Mouse (Mus musculus): ENCODE measurements around the gene Map7. TPM values are rescaled to one million over a fixed set of nuclear protein-coding genes. Genes with fewer than 3 reads are reported as not detected.

Gene Map7
- total RNA-seq, 1 experiment from 2014 or later: 19.0 TPM

DNA sequence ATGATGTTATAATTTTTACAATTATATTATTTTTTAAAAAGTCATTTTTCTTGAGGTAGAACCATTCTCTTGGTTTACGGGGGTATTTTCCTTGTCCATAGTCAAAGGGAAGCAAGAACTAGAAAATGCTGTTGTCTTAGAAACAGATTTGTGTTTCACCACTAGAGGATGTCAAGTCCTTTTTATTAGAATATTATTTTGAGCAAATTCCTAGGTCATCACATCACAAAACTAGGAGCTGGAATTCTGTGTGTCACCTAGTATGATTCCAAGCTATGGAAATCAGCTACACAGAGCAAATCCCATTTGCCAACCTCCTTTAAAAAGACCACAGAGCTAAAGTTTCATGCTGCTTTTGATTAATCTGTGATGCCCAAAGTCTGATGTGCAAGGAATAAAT lies 3.9 kb downstream of the Map7 start:
- no peak for DNase-seq

DNA sequence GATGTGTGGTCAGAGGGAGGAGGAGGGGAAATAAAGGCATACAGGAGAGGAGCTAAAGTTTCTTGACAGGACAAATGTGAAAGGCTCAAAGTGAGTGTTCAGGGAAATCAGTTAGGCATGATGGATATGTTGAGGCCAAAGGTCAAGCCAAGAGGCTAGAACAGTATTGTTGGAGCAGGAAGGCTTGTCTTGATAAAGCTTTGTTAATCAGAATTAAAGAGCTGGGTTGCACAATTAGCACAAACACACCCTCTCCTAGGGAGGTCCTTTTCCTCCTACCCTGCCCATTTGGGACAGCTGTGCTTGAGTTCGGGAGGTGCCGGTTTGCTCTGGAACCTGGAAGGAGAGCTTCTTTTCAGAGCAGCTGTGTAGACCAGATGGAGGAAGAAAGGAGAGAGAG lies 5.2 kb downstream of the Map7 start:
- no peak for DNase-seq

DNA sequence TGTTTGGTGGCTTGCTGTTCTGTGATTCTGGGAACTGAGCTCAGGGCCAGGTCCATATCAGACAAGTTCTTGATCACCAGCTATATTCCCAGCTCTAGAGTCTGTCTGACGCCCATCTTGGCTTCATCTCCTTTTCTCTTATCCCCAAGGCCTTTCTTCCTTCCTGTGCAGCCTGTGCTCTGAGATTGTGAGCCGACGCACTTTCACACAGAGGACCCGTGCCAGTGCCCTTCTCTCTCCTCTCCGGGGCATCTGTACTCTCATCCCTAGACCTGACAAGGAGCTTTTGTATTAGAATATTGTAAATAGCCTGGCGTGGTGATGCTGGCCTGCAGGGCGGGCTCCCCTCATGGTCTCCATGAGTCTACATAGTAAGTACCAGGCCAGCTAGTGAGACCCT lies 7.1 kb downstream of the Map7 start:
- peak; percentile 16 for DNase-seq

DNA sequence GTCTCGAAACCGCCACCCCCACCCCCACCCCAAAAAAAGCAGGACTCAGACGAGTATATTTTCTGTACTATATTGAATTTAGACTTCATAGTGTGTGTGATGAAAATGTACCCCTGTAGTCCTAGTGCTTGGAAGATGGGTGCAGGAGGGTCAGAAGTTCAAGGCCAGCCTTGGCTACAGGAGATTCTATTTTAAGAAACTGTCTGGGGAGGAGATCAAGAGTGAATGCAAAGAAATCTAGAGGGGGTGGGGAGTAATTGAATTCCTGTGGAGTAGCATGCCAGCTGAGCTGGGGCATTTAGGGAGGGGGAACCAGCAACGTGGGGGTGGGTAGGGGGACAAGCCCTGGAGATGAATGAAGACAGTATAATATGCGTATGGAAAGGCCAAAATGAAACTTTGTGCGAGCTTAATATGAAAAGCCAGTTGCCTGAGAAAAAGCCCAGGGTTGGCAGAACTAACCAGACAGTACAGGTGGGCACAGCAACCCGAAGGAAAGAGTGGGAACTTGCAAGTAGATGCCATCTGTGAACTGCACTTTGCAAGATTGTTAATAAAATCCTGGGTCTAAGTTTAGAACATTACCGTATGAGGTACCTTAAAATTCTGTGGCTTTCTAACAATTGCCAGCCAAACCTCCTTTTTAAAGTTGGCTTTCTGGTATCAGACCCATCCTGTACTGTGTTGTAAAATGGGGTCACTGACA lies 8.9 kb downstream of the Map7 start:
- DNase-seq: no peak

DNA sequence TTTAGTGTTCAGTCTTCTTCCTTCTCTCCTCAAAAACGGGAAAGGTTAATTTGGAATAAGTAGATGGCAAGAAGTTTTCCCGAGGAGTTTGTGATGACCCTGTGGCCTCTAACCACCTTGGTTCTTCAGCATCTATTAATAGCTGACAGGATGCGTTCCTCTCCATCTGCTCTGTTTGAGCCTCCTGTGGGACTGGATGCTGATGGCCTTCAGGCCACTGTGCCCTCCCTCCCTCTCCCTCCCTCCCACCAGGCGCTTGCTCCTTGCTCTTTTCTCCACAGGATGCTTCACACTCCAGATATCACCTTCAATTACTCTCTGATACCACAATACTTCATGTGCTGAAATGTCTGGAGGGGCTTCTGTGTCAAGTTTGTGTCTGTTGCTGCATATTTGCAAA lies 10.5 kb downstream of the Map7 start:
- DNase-seq: no peak

DNA sequence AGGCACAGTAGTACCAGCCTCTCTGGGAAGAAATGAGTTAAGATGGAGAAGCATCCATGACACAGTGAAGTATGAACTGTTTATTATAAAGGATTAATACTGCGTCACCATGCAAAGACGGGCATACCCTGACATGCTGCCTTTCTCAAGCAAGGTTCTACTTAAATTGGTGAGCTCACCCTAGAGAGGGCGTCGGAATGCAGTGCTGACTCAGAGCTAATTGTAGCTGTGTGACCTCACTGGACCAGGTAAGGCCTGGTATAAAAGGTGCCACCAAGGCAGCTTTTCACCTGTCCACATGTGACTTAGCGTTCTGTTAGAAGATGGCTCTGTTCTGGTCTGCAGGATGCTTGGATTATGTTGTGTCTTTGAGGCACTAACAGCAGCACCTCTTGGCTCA lies 11.0 kb downstream of the Map7 start:
- no peak for DNase-seq

DNA sequence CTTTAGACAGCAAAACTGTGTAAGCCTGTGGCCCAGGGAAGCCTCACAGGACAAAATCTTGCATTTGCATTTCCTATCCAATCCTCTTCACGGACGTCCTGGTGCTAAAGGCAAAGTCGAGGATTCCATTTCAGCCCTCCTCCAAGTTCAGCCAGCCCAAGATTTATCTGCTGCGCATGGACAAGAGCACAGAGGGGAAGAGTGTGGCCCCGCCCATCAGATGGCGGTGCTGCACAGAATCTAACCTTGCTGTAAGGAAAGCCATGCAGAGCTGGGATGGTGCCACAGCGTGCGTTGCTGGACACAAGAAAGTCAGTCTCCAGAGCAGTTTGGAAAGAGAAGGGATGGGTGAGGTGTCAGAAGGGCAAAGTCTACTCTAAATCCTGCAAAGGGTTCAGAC lies 12.6 kb downstream of the Map7 start:
- peak; percentile 54 for DNase-seq

DNA sequence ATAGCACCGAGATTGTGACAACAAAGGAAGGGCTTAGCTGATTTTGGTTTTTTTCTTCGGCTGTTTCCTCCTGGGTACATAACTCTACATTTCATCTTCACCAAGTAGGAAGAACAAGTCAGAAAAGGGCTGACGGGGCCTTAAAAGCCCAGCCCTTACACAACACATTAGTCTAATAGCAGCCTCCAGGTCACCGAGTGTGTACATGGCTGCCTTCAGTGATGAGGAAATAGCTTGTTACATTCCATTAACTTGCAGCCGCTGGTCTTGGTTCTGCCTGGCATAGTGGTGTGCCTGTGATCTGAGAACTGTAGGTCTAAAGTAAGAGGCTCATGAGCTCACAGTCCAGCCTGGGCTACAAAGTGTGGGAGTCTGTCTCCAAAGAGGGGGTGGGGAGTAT lies 16.5 kb downstream of the Map7 start:
- DNase-seq: no peak

DNA sequence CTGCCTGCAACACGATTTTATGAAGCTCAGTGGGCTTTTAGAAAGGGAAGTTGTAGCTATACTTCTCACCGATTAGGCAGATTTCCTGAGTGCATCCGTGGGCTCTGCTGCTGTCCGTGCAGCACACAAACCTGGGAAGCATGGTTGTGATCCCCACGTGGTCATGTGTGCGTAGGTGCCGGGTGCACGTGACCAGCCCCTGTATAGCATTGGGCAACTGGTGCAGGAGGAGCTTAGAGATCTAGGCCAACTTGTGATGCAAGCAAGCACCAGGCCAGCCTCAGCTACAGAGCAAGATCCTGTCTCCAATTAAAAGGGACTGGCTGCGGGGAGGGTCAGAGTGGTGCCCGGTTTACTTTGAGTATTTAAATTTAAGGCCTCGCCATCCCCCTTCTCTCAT lies 18.5 kb downstream of the Map7 start:
- DNase-seq: no peak

DNA sequence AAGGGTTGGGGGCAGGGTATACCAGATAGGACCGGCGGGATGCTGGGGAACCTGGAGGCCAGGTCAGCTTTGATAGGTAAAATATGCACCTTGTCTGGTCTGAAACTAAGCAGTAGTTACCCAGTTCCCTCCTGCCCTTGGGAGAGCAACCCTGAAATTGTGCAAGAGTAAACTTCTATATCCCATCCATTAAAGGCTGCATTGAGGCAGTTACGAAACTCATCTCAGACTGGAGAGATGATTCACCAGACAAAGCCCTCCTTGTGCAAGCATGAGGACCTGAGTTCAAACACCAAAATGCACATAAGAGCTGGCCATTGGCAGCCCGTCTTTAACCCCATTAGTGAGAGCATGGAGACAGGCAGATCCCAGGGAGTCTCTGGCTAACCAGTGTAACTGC lies 19.2 kb downstream of the Map7 start:
- DNase-seq: no peak

DNA sequence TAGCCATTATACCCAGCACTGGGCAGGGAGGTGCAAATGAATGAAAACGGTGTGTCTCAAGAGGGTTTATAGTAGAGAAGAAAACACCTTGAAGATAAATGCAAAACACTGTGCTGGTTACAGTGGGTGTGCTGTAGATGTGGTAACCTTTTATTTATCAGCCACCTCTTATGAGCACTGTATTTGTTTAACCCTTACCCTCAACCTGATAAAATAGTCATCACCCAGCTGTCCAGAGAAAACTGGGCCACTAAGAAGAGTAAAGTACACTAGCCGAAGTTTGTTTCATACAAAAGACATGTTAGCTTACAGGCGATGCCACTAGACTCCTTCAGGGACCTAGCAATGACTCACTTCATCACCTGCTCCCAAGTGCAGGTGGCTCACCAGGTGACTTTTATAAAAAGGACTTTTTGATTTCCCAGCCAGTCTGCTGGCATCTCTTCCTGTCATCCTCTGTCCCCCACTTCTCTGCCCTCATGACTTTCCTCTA lies 21.0 kb downstream of the Map7 start:
- DNase-seq: no peak

DNA sequence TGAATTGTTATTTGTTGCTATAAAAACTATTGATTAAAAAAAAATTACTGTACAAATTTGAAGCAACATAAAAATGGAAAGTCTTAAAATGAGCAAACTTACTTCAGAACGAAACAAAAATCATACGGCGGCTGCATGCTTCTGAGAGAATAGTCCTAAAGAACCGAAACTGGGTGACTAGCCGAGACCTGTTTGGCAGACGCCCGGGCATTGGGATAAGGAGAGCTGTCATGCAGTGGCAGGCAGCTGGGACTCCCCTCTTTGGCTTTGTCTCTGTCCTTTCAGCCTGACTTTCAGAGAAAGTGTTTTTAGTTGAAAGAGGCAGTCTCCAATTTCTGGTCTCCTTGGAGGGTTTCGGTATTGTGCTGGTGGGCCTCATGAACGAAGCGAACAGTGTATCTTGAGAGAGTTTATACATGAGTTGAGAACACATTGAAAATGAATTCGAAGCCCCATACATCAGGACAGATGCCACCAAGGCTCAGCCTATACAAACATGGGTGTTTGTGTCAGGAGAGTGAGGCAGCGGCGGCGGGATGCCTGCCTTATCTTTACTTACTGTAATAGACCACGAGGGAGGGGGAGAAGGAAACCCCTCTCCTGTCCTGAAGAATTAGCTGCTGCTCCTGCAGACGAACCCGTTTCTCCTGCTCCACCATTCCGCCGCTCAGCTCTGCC lies 21.8 kb downstream of the Map7 start:
- no peak for DNase-seq

DNA sequence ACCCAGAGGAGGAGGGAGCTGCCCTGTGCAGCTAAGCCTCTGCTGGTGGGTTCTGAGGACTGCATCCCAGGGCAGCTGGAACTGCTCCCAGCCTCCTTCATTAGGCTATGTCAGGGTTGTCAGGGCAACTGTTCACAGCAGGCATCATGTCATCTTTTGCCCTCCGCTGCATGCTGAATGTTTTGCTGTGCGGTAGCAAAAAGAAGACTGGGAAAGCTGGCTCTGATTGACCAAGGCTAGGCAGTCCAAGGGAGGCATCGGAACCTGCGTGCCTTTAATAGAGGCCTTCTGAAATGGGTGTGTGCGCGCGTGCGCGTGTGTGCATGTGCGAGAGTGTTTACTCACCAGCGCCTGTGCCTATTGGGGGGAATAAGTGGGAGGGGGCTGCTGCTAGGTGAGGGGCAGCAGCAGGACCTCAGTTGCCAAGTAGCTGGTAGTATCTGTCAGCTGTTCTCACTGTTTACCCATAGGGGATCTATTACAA lies 22.4 kb downstream of the Map7 start:
- DNase-seq: peak; percentile 87

DNA sequence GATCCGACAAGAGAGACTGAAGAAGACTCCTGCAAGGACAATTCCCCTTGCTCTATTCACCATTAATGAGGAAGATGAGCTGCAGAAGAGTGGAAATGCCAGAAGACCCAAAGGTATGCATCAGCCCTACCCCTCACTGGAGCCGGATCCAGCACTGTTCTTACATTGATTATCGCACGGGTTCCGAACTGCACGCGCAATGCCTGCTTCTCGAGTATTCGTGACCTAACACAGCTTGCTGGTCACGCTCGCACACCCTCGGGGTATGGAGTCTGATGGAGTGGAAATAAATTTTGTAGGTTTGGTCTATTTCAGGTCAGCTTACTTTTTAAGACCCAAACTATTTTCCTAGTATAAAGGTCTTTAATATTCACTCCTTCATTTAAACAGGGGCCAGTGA lies 22.9 kb downstream of the Map7 start:
- no peak for DNase-seq

DNA sequence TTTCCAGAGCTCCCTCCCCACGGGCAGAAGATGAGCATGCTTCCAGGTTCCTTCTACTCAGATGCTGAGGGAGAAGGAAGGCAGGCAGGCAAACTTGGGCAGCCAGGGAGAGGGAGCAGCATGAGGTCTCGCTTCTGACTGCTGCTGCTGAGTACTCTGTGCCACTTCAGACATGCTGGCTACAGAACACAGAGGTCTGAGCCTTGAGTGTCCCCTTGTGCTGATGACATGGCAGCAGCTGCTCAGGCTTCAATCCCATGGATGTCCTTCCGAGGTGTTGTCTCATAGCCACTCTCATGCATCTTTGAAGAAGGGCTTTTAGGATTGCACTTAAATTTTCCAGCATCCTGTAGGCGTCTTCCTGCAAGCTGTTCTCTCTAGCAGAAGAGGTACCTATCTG lies 23.5 kb downstream of the Map7 start:
- DNase-seq: no peak

DNA sequence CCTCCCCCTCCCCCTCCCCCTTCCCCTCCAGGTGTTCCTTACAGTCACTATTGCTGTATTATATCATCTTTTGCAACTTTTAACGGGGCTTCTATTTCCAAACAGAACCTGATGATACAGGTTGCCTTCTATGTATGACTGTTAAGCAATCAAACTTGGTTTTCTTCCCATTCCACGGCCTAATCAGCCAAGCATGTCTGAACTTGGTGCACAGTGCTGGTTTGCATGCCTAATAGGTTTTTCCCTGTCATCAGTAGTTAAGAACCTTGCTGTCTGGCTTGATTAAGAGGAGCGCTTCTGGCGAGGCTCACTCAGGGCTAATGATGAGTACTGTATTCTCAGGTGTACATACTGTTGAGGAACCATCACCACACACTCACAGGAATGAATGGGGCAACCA lies 25.5 kb downstream of the Map7 start:
- no peak for DNase-seq

DNA sequence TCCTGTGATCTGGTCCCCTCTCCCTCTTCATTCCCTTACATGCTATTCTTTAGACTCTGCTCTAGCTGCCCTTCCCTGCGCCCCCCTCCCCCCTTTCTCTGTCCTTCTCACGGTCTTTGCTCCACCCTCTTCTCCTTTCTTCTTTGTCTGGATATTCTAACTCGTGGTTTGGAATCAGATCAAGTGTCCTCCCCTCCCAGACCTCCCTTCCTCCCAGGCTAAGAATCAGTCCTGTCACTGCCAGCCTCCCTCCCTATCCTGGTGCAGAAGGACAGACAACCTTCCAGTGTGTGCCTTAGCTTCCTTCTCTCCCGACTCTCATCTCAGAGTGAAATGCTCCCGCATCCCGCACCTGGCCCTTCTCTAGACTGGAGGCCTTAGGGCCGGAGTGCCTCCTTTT lies 27.8 kb downstream of the Map7 start:
- no peak for DNase-seq

DNA sequence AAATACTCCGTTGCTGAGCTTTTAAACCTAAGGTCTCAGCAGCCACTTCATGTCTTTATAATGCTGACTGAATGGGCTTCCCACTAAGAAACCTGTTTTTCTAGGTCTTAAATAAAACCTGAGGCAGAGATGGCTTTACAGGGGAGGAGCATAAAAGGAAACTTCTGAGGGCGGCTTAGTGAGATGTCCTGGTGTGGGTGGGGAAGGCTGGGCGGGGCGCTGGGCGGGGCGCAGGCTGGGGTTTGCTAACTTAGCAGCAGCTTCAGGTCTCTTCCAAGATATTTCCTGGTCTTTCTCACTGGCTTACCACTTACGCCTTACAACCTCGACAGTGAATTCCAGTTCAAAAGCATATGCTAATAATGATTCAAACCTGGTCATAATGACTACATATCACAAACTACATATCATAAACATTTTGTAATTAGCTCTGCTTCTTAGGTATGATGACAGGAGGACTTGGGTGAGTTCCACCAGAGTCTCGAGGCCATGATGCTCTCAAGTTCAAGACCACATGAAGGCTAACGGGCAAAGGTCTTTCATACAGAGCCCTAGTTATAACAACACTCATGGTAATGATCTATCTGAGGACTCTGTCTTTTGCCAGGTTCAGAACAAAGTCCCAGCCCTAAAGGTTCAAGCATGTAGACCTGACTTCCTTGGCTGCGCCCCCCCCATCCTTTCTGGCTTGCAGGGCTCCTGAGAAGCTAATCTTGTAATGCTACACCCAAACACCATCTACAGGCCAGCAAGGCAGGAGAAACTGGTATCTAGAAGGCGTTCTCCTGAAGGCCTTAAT lies 30.7 kb downstream of the Map7 start:
- no peak for DNase-seq

DNA sequence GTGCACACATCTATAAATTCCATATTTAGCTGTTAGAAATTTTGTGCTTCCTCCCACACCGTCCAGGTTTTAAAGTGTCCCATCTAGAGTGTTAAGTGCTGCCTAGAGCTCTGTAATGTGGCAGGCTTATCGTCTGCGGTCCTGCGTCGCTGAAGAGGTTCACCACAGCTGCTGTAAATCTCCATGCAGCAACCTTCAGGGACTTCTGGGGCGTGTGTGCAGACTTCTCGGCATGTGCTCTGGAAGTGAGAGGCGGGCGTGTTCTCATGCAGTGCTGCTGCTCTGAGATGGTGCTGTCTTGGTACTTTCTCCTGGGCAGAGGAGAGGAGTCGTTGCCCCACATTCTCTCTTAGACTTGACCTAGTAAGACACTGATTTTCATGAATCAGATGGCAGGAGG lies 32.9 kb downstream of the Map7 start:
- DNase-seq: no peak

DNA sequence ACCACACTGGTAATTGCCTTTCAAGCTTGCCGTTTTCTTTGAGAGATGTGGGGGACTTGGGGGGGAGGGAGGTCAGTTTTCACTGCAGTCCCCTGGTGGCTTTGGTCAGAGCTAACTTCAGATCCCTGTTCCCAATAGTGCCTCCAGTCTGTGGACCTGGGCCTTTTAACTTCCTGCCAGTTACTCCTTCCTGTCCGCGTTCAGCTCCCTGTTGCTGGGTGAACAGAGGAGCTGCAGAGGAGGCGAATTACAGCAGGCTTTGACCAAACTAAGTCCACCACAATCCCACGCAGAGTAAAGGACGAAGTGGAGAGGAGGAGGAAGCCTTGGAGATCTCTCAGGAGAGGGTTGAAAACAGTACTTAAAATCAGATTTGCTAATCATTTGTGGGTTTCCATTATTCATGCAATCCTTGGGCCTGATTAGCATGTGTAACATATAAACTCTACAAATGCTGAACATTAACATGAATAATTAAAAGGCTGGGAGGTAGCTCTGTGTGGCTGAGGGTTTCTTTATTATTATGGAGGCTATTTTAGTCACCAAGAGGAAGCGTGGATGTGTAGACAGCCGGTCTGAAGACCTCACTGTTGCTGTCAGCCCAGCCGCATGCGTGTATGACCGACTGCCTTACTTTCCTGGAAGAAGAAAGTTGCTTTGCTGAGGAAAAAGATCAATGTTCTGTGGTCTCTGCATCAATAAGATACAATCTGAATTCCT lies 33.6 kb downstream of the Map7 start:
- DNase-seq: no peak

DNA sequence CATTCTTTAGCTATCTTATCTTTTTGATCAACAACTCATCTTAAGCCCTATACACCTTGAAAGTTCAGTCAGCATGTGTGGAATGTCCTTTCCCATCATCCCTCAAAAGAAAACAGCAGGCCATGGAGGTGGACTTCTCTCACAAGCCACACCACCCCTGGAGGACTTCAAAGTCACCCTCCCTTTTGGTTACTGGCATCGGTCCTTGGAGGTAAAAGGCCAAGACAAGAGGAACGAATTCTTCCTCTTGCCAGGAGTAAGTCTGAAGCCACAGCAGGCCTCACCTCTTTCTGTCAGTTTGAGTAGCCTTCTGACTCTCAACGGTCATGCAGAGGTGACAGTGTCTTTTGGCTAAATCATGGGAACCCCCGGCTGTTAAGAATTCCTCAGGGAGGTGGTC lies 36.1 kb downstream of the Map7 start:
- DNase-seq: peak; percentile 25

DNA sequence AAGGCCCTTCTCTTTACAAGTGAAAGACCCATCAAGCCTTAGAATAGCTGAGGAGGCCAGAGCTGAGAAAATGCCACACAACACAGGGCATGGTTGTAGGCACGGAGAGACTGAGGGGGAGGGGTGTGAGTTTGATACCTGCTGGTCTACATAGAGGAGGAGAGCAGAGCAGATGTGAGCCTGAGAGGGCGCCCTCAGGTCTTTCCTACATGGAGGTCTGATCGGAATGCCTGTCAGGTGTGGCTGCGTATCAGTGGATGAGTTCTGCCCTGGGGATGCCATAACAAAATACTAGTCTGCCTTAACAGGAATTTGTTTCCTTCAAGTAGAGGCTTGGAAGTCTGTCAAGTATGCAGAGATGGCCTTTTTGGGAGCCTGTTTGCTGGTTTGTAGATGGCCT lies 37.0 kb downstream of the Map7 start:
- DNase-seq: no peak

DNA sequence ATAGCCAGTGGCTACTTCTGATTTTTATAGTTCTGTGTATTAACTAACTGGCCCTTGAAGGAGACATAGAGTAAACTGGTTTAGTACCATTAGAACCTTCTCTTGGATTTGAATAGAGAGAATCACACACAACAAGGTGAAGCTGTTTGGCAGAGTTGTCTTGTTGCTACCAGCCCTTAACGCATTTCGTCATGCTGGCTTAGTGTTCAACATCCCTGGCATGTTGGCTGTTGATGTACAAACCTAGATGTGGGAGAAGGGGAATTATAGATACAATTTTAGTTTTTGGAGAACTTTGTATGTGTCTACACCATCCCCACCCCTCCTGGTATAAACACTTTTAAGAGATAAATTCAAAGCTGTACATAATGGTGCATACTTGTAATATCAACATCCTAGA lies 37.5 kb downstream of the Map7 start:
- DNase-seq: no peak

Measured in adrenal gland, postnatal 14 days (tissue).